Mouse (Mus musculus): ENCODE results near the gene Ldlrap1. TPM values are rescaled to one million over a fixed set of nuclear protein-coding genes. Genes with fewer than 3 reads are reported as not detected.

The Ldlrap1 gene
- total and polyA plus RNA-seq, 3 experiments: 1.4 to 3.7 (median 2.2) TPM

DNA sequence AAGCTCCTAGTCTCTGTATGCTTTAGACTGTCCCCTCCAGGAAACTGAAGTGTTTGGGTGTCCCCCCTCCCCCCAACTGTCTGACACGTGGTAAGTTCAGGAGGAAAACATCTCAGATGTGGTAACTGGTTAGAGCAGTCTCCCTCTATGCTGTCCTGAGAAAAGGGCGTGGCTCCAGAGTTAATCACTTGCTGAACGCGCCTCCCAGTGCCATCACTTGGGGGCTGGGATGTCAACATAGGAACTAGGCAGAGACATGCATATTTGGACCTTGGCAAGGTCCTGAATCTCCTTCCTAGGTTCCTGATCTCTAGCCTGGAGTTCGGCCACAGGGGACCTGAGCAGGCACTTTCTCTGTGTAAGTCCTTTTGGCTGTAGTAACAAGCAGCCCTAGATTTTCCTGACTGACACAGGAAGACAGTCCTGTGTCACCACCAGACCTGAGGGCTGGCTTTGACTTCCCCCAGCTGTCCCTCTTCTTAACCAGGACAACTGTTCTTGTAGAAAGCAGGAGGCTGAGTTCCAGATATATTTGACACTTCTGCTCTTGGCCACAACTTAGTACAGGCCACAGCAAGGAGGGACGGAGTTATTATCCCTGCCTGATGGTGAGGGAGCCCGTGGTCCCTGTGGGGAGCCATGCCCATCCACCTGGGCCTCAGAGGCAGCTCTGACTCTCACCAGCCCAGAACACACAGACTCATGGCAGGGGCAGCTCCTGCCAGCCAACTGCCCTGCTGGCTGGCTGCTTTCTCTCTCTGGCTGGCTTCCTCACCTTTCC is 28.9 kb upstream of the Ldlrap1 start:
- TF ChIP-seq MXI1 (IDR thresholded peaks at IDR 0.05; ENCODE audit: low read depth, low read length): no peak
- no peak for TF ChIP-seq E2F4 (IDR thresholded peaks at IDR 0.05; ENCODE audit: insufficient replicate concordance, low read depth, low read length)
- TF ChIP-seq ZKSCAN1 (IDR thresholded peaks at IDR 0.05; ENCODE audit: borderline replicate concordance, low read depth, low read length): no peak
- TF ChIP-seq ZNF384 (IDR thresholded peaks at IDR 0.05; ENCODE audit: low read depth, low read length): no peak
- TF ChIP-seq UBTF (IDR thresholded peaks at IDR 0.05; ENCODE audit: low read depth, low read length): no peak
- TF ChIP-seq ELF1 (IDR thresholded peaks at IDR 0.05; ENCODE audit: low read depth, low read length): no peak
- TF ChIP-seq JUN (IDR thresholded peaks at IDR 0.05; ENCODE audit: insufficient read depth, low read depth, low read length): no peak
- no peak for TF ChIP-seq MEF2A (IDR thresholded peaks at IDR 0.05; ENCODE audit: borderline replicate concordance, low read depth, low read length)
- Histone ChIP-seq H3K9ac (ENCODE audit: insufficient read depth, low read depth) (no peak overlapping the region), H3K79me2 (replicated peaks; ENCODE audit: control insufficient read depth, extremely low read depth, insufficient read depth, poor library complexity, severe bottlenecking) (no peaks in the 10 kb centered on the region), H3K36me3 (replicated peaks in 1 of 2; ENCODE audit: control insufficient read depth in 1 of 2, insufficient read depth in 1 of 2, low read length in 1 of 2) (peaks cover under 1 to 10% of the 10 kb centered on the region in 2 experiments), H3K9me3 (replicated peaks; ENCODE audit: low read length) (no peaks in the 10 kb centered on the region), H3K4me3 (replicated peaks in 1 of 3; ENCODE audit: low read depth in 2 of 3, low read length in 2 of 3, poor library complexity in 1 of 3) (no peak overlapping the region), H3K27ac (ENCODE audit: insufficient read depth, low read depth) (no peak overlapping the region), H3K4me1 (ENCODE audit: control insufficient read depth in 1 of 2, insufficient read depth in 2 of 2) (peaks cover 9 to 19% of the 10 kb centered on the region in 2 experiments; a peak in 3 of 4 replicates), H3K4me2 (ENCODE audit: insufficient read depth, low read depth, poor library complexity, severe bottlenecking) (no peak overlapping the region), H3K27me3 (replicated peaks) (no peaks in the 10 kb centered on the region)
- in situ Hi-C loops (cut with MboI; ENCODE audit: low pct_ligation_motif_present, low pct_unique_long_range_greater_than_20kb, low sequenced_read_pairs) (loop anchor here (10.0 kb wide), 1 partner anchor 252 kb away; no protein-coding TSS in a partner anchor), dilution Hi-C loops (cut with MboI; ENCODE audit: extremely low pct_ligation_motif_present, extremely low pct_unique_long_range_greater_than_20kb, low sequenced_read_pairs) (no loop called here)
- no peak for DNase-seq (ENCODE audit: extremely low read depth)

DNA sequence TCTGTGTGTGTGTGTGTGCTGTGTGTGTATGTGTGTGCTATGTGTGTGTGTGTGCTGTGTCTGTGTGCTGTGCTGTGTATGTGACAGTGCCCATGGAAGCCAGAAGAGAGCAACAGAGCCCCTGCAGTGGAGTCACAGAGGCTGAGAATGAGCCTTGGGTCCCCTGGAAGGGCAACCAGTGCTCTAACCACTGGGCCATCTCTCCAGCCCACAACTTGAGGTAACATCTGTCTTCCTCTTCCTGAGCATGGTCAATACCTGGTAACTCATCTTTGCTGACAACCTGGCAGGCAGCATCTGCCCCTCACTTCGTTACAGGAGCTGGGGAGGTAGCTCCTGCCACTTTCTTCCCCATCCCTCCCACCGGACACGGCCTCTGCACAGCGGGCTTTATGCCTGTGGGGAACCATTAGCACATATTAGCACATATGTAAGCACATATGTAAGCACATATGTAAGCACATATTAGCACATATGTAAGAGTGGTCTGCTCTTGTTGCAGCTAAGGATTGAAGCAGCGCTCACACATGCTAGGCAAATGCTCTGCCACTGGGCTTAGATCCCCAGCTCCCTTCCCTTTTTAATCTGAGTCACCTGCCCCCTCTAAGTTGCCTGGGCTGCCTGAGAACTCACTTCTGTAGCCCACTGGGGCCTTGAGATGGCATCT is 28.1 kb upstream of the Ldlrap1 start:
- Histone ChIP-seq H3K9ac (ENCODE audit: insufficient read depth, low read depth) (no peak overlapping the region), H3K79me2 (replicated peaks; ENCODE audit: control insufficient read depth, extremely low read depth, insufficient read depth, poor library complexity, severe bottlenecking) (no peaks in the 10 kb centered on the region), H3K9me3 (replicated peaks; ENCODE audit: low read length) (no peaks in the 10 kb centered on the region), H3K27me3 (replicated peaks) (no peaks in the 10 kb centered on the region), H3K4me3 (replicated peaks in 1 of 3; ENCODE audit: low read depth in 2 of 3, low read length in 2 of 3, poor library complexity in 1 of 3) (peak overlapping the region in 1 of 3 experiments; percentile 21), H3K4me2 (ENCODE audit: insufficient read depth, low read depth, poor library complexity, severe bottlenecking) (no peak overlapping the region), H3K36me3 (replicated peaks in 1 of 2; ENCODE audit: control insufficient read depth in 1 of 2, insufficient read depth in 1 of 2, low read length in 1 of 2) (peaks cover 0 to 4% of the 10 kb centered on the region in 2 experiments), H3K27ac (ENCODE audit: insufficient read depth, low read depth) (no peak overlapping the region), H3K4me1 (ENCODE audit: control insufficient read depth in 1 of 2, insufficient read depth in 2 of 2) (peaks cover 9 to 19% of the 10 kb centered on the region in 2 experiments; a peak in 3 of 4 replicates)
- dilution Hi-C loops (cut with MboI; ENCODE audit: extremely low pct_ligation_motif_present, extremely low pct_unique_long_range_greater_than_20kb, low sequenced_read_pairs): no loop called here
- no peak for TF ChIP-seq USF1 (IDR thresholded peaks at IDR 0.05; ENCODE audit: low read depth, low read length)
- no peak for TF ChIP-seq PAX5 (IDR thresholded peaks at IDR 0.05; ENCODE audit: low read length)
- TF ChIP-seq POLR2A (IDR thresholded peaks at IDR 0.05; ENCODE audit: low read depth, low read length): no peak
- TF ChIP-seq TCF12 (IDR thresholded peaks at IDR 0.05; ENCODE audit: low read depth, low read length): no peak
- TF ChIP-seq RAD21 (IDR thresholded peaks at IDR 0.05; ENCODE audit: low read depth, low read length): no peak
- TF ChIP-seq ZC3H11A (IDR thresholded peaks at IDR 0.05; ENCODE audit: low read depth, low read length): no peak
- no peak for TF ChIP-seq JUND (conservative IDR thresholded peaks at IDR 0.05; ENCODE audit: low read depth, low read length)
- no peak for TF ChIP-seq POLR2AphosphoS2 (IDR thresholded peaks at IDR 0.05; ENCODE audit: low read depth, low read length)
- no peak for TF ChIP-seq MYC (IDR thresholded peaks at IDR 0.05; ENCODE audit: low read depth, low read length)
- no peak for TF ChIP-seq ETS1 (conservative IDR thresholded peaks at IDR 0.05; ENCODE audit: low read depth, low read length)
- no peak for TF ChIP-seq IRF4 (IDR thresholded peaks at IDR 0.05; ENCODE audit: low read depth, low read length)
- TF ChIP-seq CTCF (conservative IDR thresholded peaks at IDR 0.05 in 1 of 2, IDR thresholded peaks at IDR 0.05 in 1 of 2; ENCODE audit: low read depth in 2 of 2, low read length in 2 of 2): no peak
- no peak for TF ChIP-seq NRF1 (IDR thresholded peaks at IDR 0.05; ENCODE audit: low read depth, low read length)
- TF ChIP-seq CHD1 (IDR thresholded peaks at IDR 0.05; ENCODE audit: low read depth, low read length): no peak
- TF ChIP-seq RCOR1 (conservative IDR thresholded peaks at IDR 0.05; ENCODE audit: low read depth, low read length): no peak
- DNase-seq (ENCODE audit: extremely low read depth): no peak
- in situ Hi-C loops (cut with MboI; ENCODE audit: low pct_ligation_motif_present, low pct_unique_long_range_greater_than_20kb, low sequenced_read_pairs): loop anchor here (10.0 kb wide), 1 partner anchor 251 kb away; no protein-coding TSS in a partner anchor

Data from CH12.LX (cell line).